Mouse (Mus musculus) intestine, embryonic 15.5 days (tissue): ENCODE data around the gene Vmn1r222. TPM values are rescaled to one million over a fixed set of nuclear protein-coding genes. Genes with fewer than 3 reads are reported as not detected.
A peak's percentile ranks its signal among the peaks of the same experiment; 100 is the strongest.
"Not testable (repeated sequence)": the region's sequence is repeated elsewhere in the genome, so short reads cannot be mapped to it uniquely, and the experiment has no call there.

Experiments used
- ATAC-seq: fragments of 200-750 bp; cut with Nextera tagmentation; 2 replicates; pipeline ENCODE4 v1.8.0; 2017; ENCODE audit warnings: moderate TSS enrichment, moderate library complexity
- H3K27ac ChIP-seq: fragments of 300-500 bp; sonication (generic); 2 replicates; pipeline ENCODE4 v1.5.1; 2015; ENCODE audit warnings: mild to moderate bottlenecking, inconsistent platforms
- H3K27me3 ChIP-seq: fragments of 300-500 bp; sonication (generic); replicated peaks from 2 replicates; pipeline ENCODE4 v1.6.1; 2015; ENCODE audit warnings: inconsistent platforms
- H3K36me3 ChIP-seq: fragments of 300-500 bp; sonication (generic); 2 replicates; pipeline ENCODE4 v1.6.1; 2015; ENCODE audit warnings: inconsistent platforms
- H3K4me1 ChIP-seq: fragments of 300-500 bp; sonication (generic); replicated peaks from 2 replicates; pipeline ENCODE4 v1.6.1; 2015; ENCODE audit warnings: inconsistent platforms
- H3K4me2 ChIP-seq: fragments of 300-500 bp; sonication (generic); replicated peaks from 2 replicates; pipeline ENCODE4 v1.6.1; 2015; ENCODE audit warnings: mild to moderate bottlenecking, inconsistent platforms
- H3K4me3 ChIP-seq: fragments of 300-500 bp; sonication (generic); replicated peaks from 2 replicates; pipeline ENCODE4 v1.5.1; 2015; ENCODE audit warnings: inconsistent platforms
- H3K9ac ChIP-seq: fragments of 300-500 bp; sonication (generic); 2 replicates; pipeline ENCODE4 v1.6.1; 2015; ENCODE audit warnings: inconsistent platforms
- H3K9me3 ChIP-seq: fragments of 300-500 bp; sonication (generic); 2 replicates; pipeline ENCODE4 v1.6.1; 2016; ENCODE audit warnings: inconsistent platforms
- WGBS: fragments of 180-500 bp; shearing (Covaris S2); methylation state at CpG from one replicate; pipeline ENCODE4 v1.1.7; 2015; 5-methylcytosine and 5-hydroxymethylcytosine counted together
- polyA plus RNA-seq: library from polyadenylated mRNA; unstranded; fragments of >200 nt; fragmentation: Nextera tagmentation; extraction: Ambion mirVana; gene quantifications from 2 replicates; pipeline ENCODE4 v1.2.1, GENCODE M21; 2015

Vmn1r222 gene
- not detected in 2 replicates for polyA plus RNA-seq

- ATAC-seq, H3K4me2 ChIP-seq, H3K4me3 ChIP-seq, H3K36me3 ChIP-seq, H3K27me3 ChIP-seq, H3K4me1 ChIP-seq, H3K9ac ChIP-seq, H3K27ac ChIP-seq, H3K9me3 ChIP-seq: not testable (repeated sequence)
These were observed at the start of gene Vmn1r222 for GRCm38 (mm10) chr13:23235847-23236246. Vmn1r222 (minus strand) TSS chr13:23235947.

GRCm38 (mm10) chr13:23285191-23285920 lies 49.6 kb upstream of the Vmn1r222 start:
- no peaks in the 10 kb centered on the region for H3K36me3 ChIP-seq
- no peak overlapping the region for H3K27ac ChIP-seq
- H3K9me3 ChIP-seq = no peaks in the 10 kb centered on the region
- 8% methylated on average over 22 of the region's 22 CpGs for whole genome bisulfite sequencing
- ATAC-seq = peak; percentile 90
- no peak overlapping the region for H3K9ac ChIP-seq
- H3K4me1 ChIP-seq = no peaks in the 10 kb centered on the region
- peak overlapping the region; percentile 39 for H3K4me3 ChIP-seq
- no peaks in the 10 kb centered on the region for H3K27me3 ChIP-seq
- peak overlapping the region; percentile 86 for H3K4me2 ChIP-seq

GRCm38 (mm10) chr13:23279992-23280391 lies 44.2 kb upstream of the Vmn1r222 start:
- Histone ChIP-seq H3K4me3 (no peak overlapping the region), H3K9me3 (no peaks in the 10 kb centered on the region), H3K4me1 (no peaks in the 10 kb centered on the region), H3K36me3 (no peaks in the 10 kb centered on the region), H3K27ac (no peak overlapping the region), H3K27me3 (no peaks in the 10 kb centered on the region), H3K4me2 (no peak overlapping the region), H3K9ac (no peak overlapping the region)
- WGBS = 87% methylated on average over 3 of the region's 3 CpGs
- no peak for ATAC-seq

GRCm38 (mm10) chr13:23279576-23279975 lies 43.8 kb upstream of the Vmn1r222 start:
- 90% methylated on average over 4 of the region's 4 CpGs for WGBS
- H3K36me3 ChIP-seq = no peaks in the 10 kb centered on the region
- H3K4me2 ChIP-seq = no peak overlapping the region
- H3K27ac ChIP-seq = no peak overlapping the region
- no peak for ATAC-seq
- no peak overlapping the region for H3K4me3 ChIP-seq
- H3K4me1 ChIP-seq = no peaks in the 10 kb centered on the region
- no peak overlapping the region for H3K9ac ChIP-seq
- H3K9me3 ChIP-seq = no peaks in the 10 kb centered on the region
- H3K27me3 ChIP-seq = no peaks in the 10 kb centered on the region

- Histone ChIP-seq H3K36me3 (no peaks in the 10 kb centered on the region), H3K4me1 (0 out of 2 replicates have a peak, but pooled peaks cover 6% of the 10 kb centered on the region), H3K27me3 (0 out of 2 replicates have a peak, but pooled peaks cover 5% of the 10 kb centered on the region), H3K9ac (no peak overlapping the region), H3K4me2 (peak overlapping the region; percentile 56), H3K27ac (no peak overlapping the region), H3K9me3 (no peaks in the 10 kb centered on the region), H3K4me3 (peak overlapping the region; percentile 27)
- WGBS = 4% methylated on average over 34 of the region's 34 CpGs
- peak; percentile 79 for ATAC-seq
These were observed 34.8 kb upstream of the Vmn1r222 start for GRCm38 (mm10) chr13:23270321-23271101.

- Histone ChIP-seq H3K27me3 (0 out of 2 replicates have a peak, but pooled peaks cover 5% of the 10 kb centered on the region), H3K4me2 (peak overlapping the region; percentile 56), H3K27ac (no peak overlapping the region), H3K36me3 (no peaks in the 10 kb centered on the region), H3K4me3 (peak overlapping the region; percentile 27; the same call in 1 of the 2 replicates), H3K9ac (no peak overlapping the region), H3K4me1 (0 out of 2 replicates have a peak, but pooled peaks cover 6% of the 10 kb centered on the region), H3K9me3 (no peaks in the 10 kb centered on the region)
- ATAC-seq = peak; percentile 31; the same call in 1 of the 2 replicates
- WGBS = 30% methylated on average over 11 of the region's 11 CpGs
These were observed 33.9 kb upstream of the Vmn1r222 start for GRCm38 (mm10) chr13:23269681-23270080.

- H3K27ac ChIP-seq, H3K4me3 ChIP-seq, H3K9ac ChIP-seq, H3K36me3 ChIP-seq, H3K4me2 ChIP-seq, H3K27me3 ChIP-seq, H3K9me3 ChIP-seq, H3K4me1 ChIP-seq: not testable (repeated sequence)
- WGBS = 38% methylated on average over 4 of the region's 4 CpGs
- peak; percentile 80 for ATAC-seq
These were observed 33.4 kb upstream of the Vmn1r222 start for GRCm38 (mm10) chr13:23269127-23269526.

- not testable (repeated sequence) for H3K36me3 ChIP-seq, H3K27me3 ChIP-seq, H3K4me1 ChIP-seq, H3K9me3 ChIP-seq, H3K9ac ChIP-seq, H3K4me2 ChIP-seq, H3K27ac ChIP-seq, H3K4me3 ChIP-seq
- WGBS = 65% methylated on average over 3 of the region's 3 CpGs
- ATAC-seq = peak; percentile 65; the same call in 1 of the 2 replicates
These were observed 32.9 kb upstream of the Vmn1r222 start for GRCm38 (mm10) chr13:23268606-23269005.

- H3K9me3 ChIP-seq = no peaks in the 10 kb centered on the region
- H3K4me1 ChIP-seq = no peaks in the 10 kb centered on the region
- 92% methylated on average over 2 of the region's 2 CpGs for WGBS
- H3K4me2 ChIP-seq = no peak overlapping the region
- H3K27ac ChIP-seq = no peak overlapping the region
- no peaks in the 10 kb centered on the region for H3K36me3 ChIP-seq
- no peak for ATAC-seq
- no peak overlapping the region for H3K4me3 ChIP-seq
- H3K27me3 ChIP-seq = no peaks in the 10 kb centered on the region
- no peak overlapping the region for H3K9ac ChIP-seq
These were observed 22.9 kb upstream of the Vmn1r222 start for GRCm38 (mm10) chr13:23258546-23259048.

GRCm38 (mm10) chr13:23246834-23247233 lies 11.1 kb upstream of the Vmn1r222 start, which contains the start of gene Vmn1r223:
Vmn1r223 (plus strand) TSS chr13:23247134.
- 68% methylated on average over 1 of the region's 1 CpGs for WGBS

GRCm38 (mm10) chr13:23213827-23214226 lies 21.9 kb downstream of the Vmn1r222 start, which contains the start of gene Vmn1r221:
Vmn1r221 (plus strand) TSS chr13:23214127.
- not testable (repeated sequence) for H3K4me3 ChIP-seq, H3K27ac ChIP-seq, H3K4me1 ChIP-seq, H3K36me3 ChIP-seq, H3K9me3 ChIP-seq, H3K9ac ChIP-seq, ATAC-seq, H3K27me3 ChIP-seq, H3K4me2 ChIP-seq
- 82% methylated on average over 2 of the region's 2 CpGs for WGBS

More at GRCm38 (mm10) chr13:23246834-23247233, 11.1 kb upstream of the Vmn1r222 start, which contains the start of gene Vmn1r223:
- H3K9ac ChIP-seq, H3K4me1 ChIP-seq, H3K4me2 ChIP-seq, H3K9me3 ChIP-seq, ATAC-seq, H3K36me3 ChIP-seq, H3K27ac ChIP-seq, H3K4me3 ChIP-seq, H3K27me3 ChIP-seq: not testable (repeated sequence)

- ATAC-seq, H3K4me3 ChIP-seq, H3K27ac ChIP-seq, H3K27me3 ChIP-seq, H3K4me1 ChIP-seq, H3K36me3 ChIP-seq, H3K9me3 ChIP-seq, H3K9ac ChIP-seq, H3K4me2 ChIP-seq: not testable (repeated sequence)
- 84% methylated on average over 1 of the region's 1 CpGs for WGBS
These were observed 31.9 kb downstream of the Vmn1r222 start for GRCm38 (mm10) chr13:23203885-23204284.
